Mouse (Mus musculus): ENCODE results near the gene Ccndbp1. TPM values are rescaled to one million over a fixed set of nuclear protein-coding genes. Genes with fewer than 3 reads are reported as not detected.
"Not testable (repeated sequence)": the region's sequence is repeated elsewhere in the genome, so short reads cannot be mapped to it uniquely, and the experiment has no call there.

Gene Ccndbp1
- polyA plus RNA-seq, 1 experiment = 21.1 TPM

GRCm38 (mm10) chr2:120983611-120984010, 24.6 kb upstream of the Ccndbp1 start:
- no peaks in the 10 kb centered on the region for H3K79me2 ChIP-seq (ENCODE audit: control insufficient read depth, insufficient read depth)
- H3ac ChIP-seq (ENCODE audit: control insufficient read depth, insufficient read length, low read depth) = no peak overlapping the region
- H3K27me3 ChIP-seq (ENCODE audit: control insufficient read depth, insufficient read depth, insufficient read length) = no peaks in the 10 kb centered on the region
- no peak for TF ChIP-seq MYOG (IDR thresholded peaks at IDR 0.05; ENCODE audit: control insufficient read depth, extremely low read depth, insufficient read length)
- no peak for TF ChIP-seq CTCF (IDR thresholded peaks at IDR 0.05; ENCODE audit: control insufficient read depth, insufficient read depth, insufficient read length)
- TF ChIP-seq MAX (IDR thresholded peaks at IDR 0.05) = no peak
- no peak for TF ChIP-seq USF1 (IDR thresholded peaks at IDR 0.05; ENCODE audit: low read depth)
- TF ChIP-seq FOSL1 (IDR thresholded peaks at IDR 0.05; ENCODE audit: insufficient read depth, low read length, poor library complexity, severe bottlenecking) = no peak
- no peak for TF ChIP-seq MYOD1 (IDR thresholded peaks at IDR 0.05; ENCODE audit: control insufficient read depth, insufficient read length, low read depth)
- no peak for TF ChIP-seq CEBPB (IDR thresholded peaks at IDR 0.05; ENCODE audit: low read depth)
- no peaks in the 10 kb centered on the region for H3K79me3 ChIP-seq (ENCODE audit: low read depth)
- H3K36me3 ChIP-seq (ENCODE audit: control insufficient read depth, insufficient read depth) = no peaks in the 10 kb centered on the region
- H3K4me3 ChIP-seq (ENCODE audit: insufficient read depth, poor library complexity, severe bottlenecking) = no peak overlapping the region

GRCm38 (mm10) chr2:120985241-120985640, 23.0 kb upstream of the Ccndbp1 start:
- Histone ChIP-seq H3K79me2 (ENCODE audit: control insufficient read depth, insufficient read depth) (no peaks in the 10 kb centered on the region), H3K4me3 (ENCODE audit: insufficient read depth, poor library complexity, severe bottlenecking) (no peak overlapping the region), H3K36me3 (ENCODE audit: control insufficient read depth, insufficient read depth) (peaks cover 2% of the 10 kb centered on the region), H3K79me3 (ENCODE audit: low read depth) (no peaks in the 10 kb centered on the region), H3K27me3 (ENCODE audit: control insufficient read depth, insufficient read depth, insufficient read length) (no peaks in the 10 kb centered on the region), H3ac (ENCODE audit: control insufficient read depth, insufficient read length, low read depth) (no peak overlapping the region)
- no peak for TF ChIP-seq USF1 (IDR thresholded peaks at IDR 0.05; ENCODE audit: low read depth)
- TF ChIP-seq CTCF (IDR thresholded peaks at IDR 0.05; ENCODE audit: control insufficient read depth, insufficient read depth, insufficient read length) = no peak
- TF ChIP-seq MYOD1 (IDR thresholded peaks at IDR 0.05; ENCODE audit: control insufficient read depth, insufficient read length, low read depth) = no peak
- no peak for TF ChIP-seq MYOG (IDR thresholded peaks at IDR 0.05; ENCODE audit: control insufficient read depth, extremely low read depth, insufficient read length)

- Histone ChIP-seq H3K79me2 (ENCODE audit: control insufficient read depth, insufficient read depth) (no peaks in the 10 kb centered on the region), H3K27me3 (ENCODE audit: control insufficient read depth, insufficient read depth, insufficient read length) (no peaks in the 10 kb centered on the region), H3K4me3 (ENCODE audit: insufficient read depth, poor library complexity, severe bottlenecking) (no peak overlapping the region), H3ac (ENCODE audit: control insufficient read depth, insufficient read length, low read depth) (no peak overlapping the region), H3K36me3 (ENCODE audit: control insufficient read depth, insufficient read depth) (peaks cover 12% of the 10 kb centered on the region), H3K79me3 (ENCODE audit: low read depth) (no peaks in the 10 kb centered on the region)
- TF ChIP-seq MYOD1 (IDR thresholded peaks at IDR 0.05; ENCODE audit: control insufficient read depth, insufficient read length, low read depth) (no peak), MYOG (IDR thresholded peaks at IDR 0.05; ENCODE audit: control insufficient read depth, extremely low read depth, insufficient read length) (no peak), FOSL1 (IDR thresholded peaks at IDR 0.05; ENCODE audit: insufficient read depth, low read length, poor library complexity, severe bottlenecking) (no peak), CTCF (IDR thresholded peaks at IDR 0.05; ENCODE audit: control insufficient read depth, insufficient read depth, insufficient read length) (no peak), USF1 (IDR thresholded peaks at IDR 0.05; ENCODE audit: low read depth) (no peak), CEBPB (IDR thresholded peaks at IDR 0.05; ENCODE audit: low read depth) (no peak)
Observed at GRCm38 (mm10) chr2:120991196-120991595, 17.0 kb upstream of the Ccndbp1 start.

- not testable (repeated sequence) for H3K27me3 ChIP-seq (ENCODE audit: control insufficient read depth, insufficient read depth, insufficient read length); H3ac ChIP-seq (ENCODE audit: control insufficient read depth, insufficient read length, low read depth); H3K79me2 ChIP-seq (ENCODE audit: control insufficient read depth, insufficient read depth); H3K79me3 ChIP-seq (ENCODE audit: low read depth); H3K4me3 ChIP-seq (ENCODE audit: insufficient read depth, poor library complexity, severe bottlenecking)
- H3K36me3 ChIP-seq (ENCODE audit: control insufficient read depth, insufficient read depth) = peaks cover 11% of the 10 kb centered on the region
Observed at GRCm38 (mm10) chr2:120996607-120997006, 11.6 kb upstream of the Ccndbp1 start.

- no peak for TF ChIP-seq MYOD1 (IDR thresholded peaks at IDR 0.05; ENCODE audit: control insufficient read depth, insufficient read length, low read depth)
- TF ChIP-seq FOSL1 (IDR thresholded peaks at IDR 0.05; ENCODE audit: insufficient read depth, low read length, poor library complexity, severe bottlenecking) = no peak
- no peak for TF ChIP-seq CTCF (IDR thresholded peaks at IDR 0.05; ENCODE audit: control insufficient read depth, insufficient read depth, insufficient read length)
- TF ChIP-seq MYOG (IDR thresholded peaks at IDR 0.05; ENCODE audit: control insufficient read depth, extremely low read depth, insufficient read length) = no peak
- no peak for TF ChIP-seq USF1 (IDR thresholded peaks at IDR 0.05; ENCODE audit: low read depth)
- TF ChIP-seq CEBPB (IDR thresholded peaks at IDR 0.05; ENCODE audit: low read depth) = no peak
- no peak for TF ChIP-seq MAX (IDR thresholded peaks at IDR 0.05)
- H3K79me2 ChIP-seq (ENCODE audit: control insufficient read depth, insufficient read depth) = no peaks in the 10 kb centered on the region
- no peaks in the 10 kb centered on the region for H3K79me3 ChIP-seq (ENCODE audit: low read depth)
- H3K4me3 ChIP-seq (ENCODE audit: insufficient read depth, poor library complexity, severe bottlenecking) = no peak overlapping the region
- H3ac ChIP-seq (ENCODE audit: control insufficient read depth, insufficient read length, low read depth) = no peak overlapping the region
- peaks cover 7% of the 10 kb centered on the region for H3K36me3 ChIP-seq (ENCODE audit: control insufficient read depth, insufficient read depth)
- no peaks in the 10 kb centered on the region for H3K27me3 ChIP-seq (ENCODE audit: control insufficient read depth, insufficient read depth, insufficient read length)
Observed at GRCm38 (mm10) chr2:120998863-120999262, 9.3 kb upstream of the Ccndbp1 start.

- Histone ChIP-seq H3K79me3 (ENCODE audit: low read depth) (no peaks in the 10 kb centered on the region), H3K36me3 (ENCODE audit: control insufficient read depth, insufficient read depth) (peaks cover 7% of the 10 kb centered on the region), H3K79me2 (ENCODE audit: control insufficient read depth, insufficient read depth) (no peaks in the 10 kb centered on the region), H3K4me3 (ENCODE audit: insufficient read depth, poor library complexity, severe bottlenecking) (no peak overlapping the region), H3K27me3 (ENCODE audit: control insufficient read depth, insufficient read depth, insufficient read length) (no peaks in the 10 kb centered on the region), H3ac (ENCODE audit: control insufficient read depth, insufficient read length, low read depth) (no peak overlapping the region)
- TF ChIP-seq MYOD1 (IDR thresholded peaks at IDR 0.05; ENCODE audit: control insufficient read depth, insufficient read length, low read depth) (no peak), MAX (IDR thresholded peaks at IDR 0.05) (no peak), FOSL1 (IDR thresholded peaks at IDR 0.05; ENCODE audit: insufficient read depth, low read length, poor library complexity, severe bottlenecking) (no peak), USF1 (IDR thresholded peaks at IDR 0.05; ENCODE audit: low read depth) (no peak), CTCF (IDR thresholded peaks at IDR 0.05; ENCODE audit: control insufficient read depth, insufficient read depth, insufficient read length) (no peak), CEBPB (IDR thresholded peaks at IDR 0.05; ENCODE audit: low read depth) (no peak), MYOG (IDR thresholded peaks at IDR 0.05; ENCODE audit: control insufficient read depth, extremely low read depth, insufficient read length) (no peak)
Observed at GRCm38 (mm10) chr2:121003586-121003985, 4.6 kb upstream of the Ccndbp1 start.
